Mouse (Mus musculus) CH12.LX (cell line): Measurements from ENCODE around the gene Sf3a1. TPM values are rescaled to one million over a fixed set of nuclear protein-coding genes. Genes with fewer than 3 reads are reported as not detected.
A peak's percentile ranks its signal among the peaks of the same experiment; 100 is the strongest.

Experiments
- DNase-seq: peaks from one replicate; pipeline ENCODE4 v3.0.0-alpha.2; 2013; ENCODE audit errors: extremely low read depth
- H3K27ac ChIP-seq: 2 replicates; pipeline ENCODE4 v1.5.1; 2012; ENCODE audit warnings: low read depth, mild to moderate bottlenecking, control low read depth, moderate library complexity; ENCODE audit not compliant: insufficient read depth
- H3K27me3 ChIP-seq: replicated peaks from 2 replicates; pipeline ENCODE3; 2012; ENCODE audit warnings: inconsistent platforms
- H3K36me3 ChIP-seq, 2 experiments: replicated peaks in 1 of 2; 2 replicates each; pipeline versions ENCODE3 to v1.6.1; 2012; ENCODE audit warnings: inconsistent platforms in 1 of 2, low read length in 1 of 2, mild to moderate bottlenecking in 1 of 2, mixed read lengths in 1 of 2, moderate library complexity in 1 of 2; ENCODE audit not compliant: control insufficient read depth in 1 of 2, insufficient read depth in 1 of 2
- H3K4me1 ChIP-seq, 2 experiments: 2 replicates each; pipeline ENCODE4 v1.6.1; 2012; ENCODE audit warnings: inconsistent platforms in 1 of 2, moderate library complexity in 1 of 2; ENCODE audit not compliant: insufficient read depth in 2 of 2, control insufficient read depth in 1 of 2
- H3K4me2 ChIP-seq: 2 replicates; pipeline ENCODE4 v1.6.1; 2012; ENCODE audit warnings: low read depth, mild to moderate bottlenecking, control low read depth; ENCODE audit not compliant: poor library complexity, insufficient read depth, severe bottlenecking
- H3K4me3 ChIP-seq, 3 experiments: fragments of 150-350 bp in 1 of 3; sonication (generic) in 1 of 3; replicated peaks in 1 of 3; 2 replicates each; pipeline versions ENCODE3 to v1.5.1; 2011 to 2012; ENCODE audit warnings: low read depth in 2 of 3, low read length in 2 of 3, mild to moderate bottlenecking in 2 of 3, moderate library complexity in 2 of 3, control low read depth in 1 of 3, improper control_type of control experiment in 1 of 3, inconsistent platforms in 1 of 3, mixed read lengths in 1 of 3; ENCODE audit not compliant: poor library complexity in 1 of 3
- H3K79me2 ChIP-seq: replicated peaks from 2 replicates; pipeline ENCODE4 v1.6.1; 2012; ENCODE audit warnings: mild to moderate bottlenecking, moderate library complexity; ENCODE audit not compliant: control insufficient read depth, poor library complexity, insufficient read depth, severe bottlenecking; ENCODE audit errors: extremely low read depth
- H3K9ac ChIP-seq: 2 replicates; pipeline ENCODE4 v1.6.1; 2012; ENCODE audit warnings: low read depth, mild to moderate bottlenecking, control low read depth, moderate library complexity; ENCODE audit not compliant: insufficient read depth
- H3K9me3 ChIP-seq: replicated peaks from 2 replicates; pipeline ENCODE3; 2012; ENCODE audit warnings: low read length, inconsistent platforms, mixed read lengths
- BHLHE40 ChIP-seq: IDR thresholded peaks from 2 replicates; pipeline ENCODE4 v1.6.1; 2011; ENCODE audit warnings: mild to moderate bottlenecking, low read depth, low read length, improper control_type of control experiment
- CHD1 ChIP-seq: IDR thresholded peaks from 2 replicates; pipeline ENCODE4 v1.6.1; 2012; ENCODE audit warnings: low read depth, low read length, improper control_type of control experiment, inconsistent platforms
- CHD2 ChIP-seq: IDR thresholded peaks from 2 replicates; pipeline ENCODE4 v1.6.1; 2011; ENCODE audit warnings: low read length, improper control_type of control experiment
- E2F4 ChIP-seq: IDR thresholded peaks from 2 replicates; pipeline ENCODE4 v1.6.1; 2011; ENCODE audit warnings: low read depth, low read length, improper control_type of control experiment; ENCODE audit not compliant: insufficient replicate concordance
- ELF1 ChIP-seq: IDR thresholded peaks from 2 replicates; pipeline ENCODE4 v1.6.1; 2014; ENCODE audit warnings: low read depth, mild to moderate bottlenecking, inconsistent platforms, low read length, improper control_type of control experiment
- EP300 ChIP-seq: IDR thresholded peaks from 2 replicates; pipeline ENCODE4 v1.6.1; 2011; ENCODE audit warnings: low read length, improper control_type of control experiment
- ETS1 ChIP-seq: conservative IDR thresholded peaks from 2 replicates; pipeline ENCODE4 v1.6.1; 2012; ENCODE audit warnings: low read depth, mild to moderate bottlenecking, inconsistent platforms, low read length, improper control_type of control experiment, moderate library complexity
- HCFC1 ChIP-seq: IDR thresholded peaks from 2 replicates; pipeline ENCODE4 v1.6.1; 2012; ENCODE audit warnings: low read depth, mild to moderate bottlenecking, inconsistent platforms, low read length, improper control_type of control experiment
- IRF4 ChIP-seq: IDR thresholded peaks from 2 replicates; pipeline ENCODE4 v1.6.1; 2014; ENCODE audit warnings: low read depth, mild to moderate bottlenecking, inconsistent platforms, low read length, improper control_type of control experiment
- JUN ChIP-seq: IDR thresholded peaks from 2 replicates; pipeline ENCODE4 v1.6.1; 2011; ENCODE audit warnings: low read depth, mild to moderate bottlenecking, low read length, improper control_type of control experiment, moderate library complexity; ENCODE audit not compliant: insufficient read depth
- MAFK ChIP-seq: IDR thresholded peaks from 2 replicates; pipeline ENCODE4 v1.6.1; 2011; ENCODE audit warnings: low read length, improper control_type of control experiment; ENCODE audit not compliant: insufficient replicate concordance
- MAX ChIP-seq: IDR thresholded peaks from 2 replicates; pipeline ENCODE4 v1.6.1; 2011; ENCODE audit warnings: low read length, improper control_type of control experiment
- MAZ ChIP-seq: IDR thresholded peaks from 2 replicates; pipeline ENCODE4 v1.6.1; 2012; ENCODE audit warnings: low read depth, mild to moderate bottlenecking, inconsistent platforms, low read length, improper control_type of control experiment, moderate library complexity
- MEF2A ChIP-seq: IDR thresholded peaks from 2 replicates; pipeline ENCODE4 v1.6.1; 2014; ENCODE audit warnings: low read depth, mild to moderate bottlenecking, inconsistent platforms, low read length, improper control_type of control experiment, borderline replicate concordance
- MXI1 ChIP-seq: IDR thresholded peaks from 2 replicates; pipeline ENCODE4 v1.6.1; 2011; ENCODE audit warnings: mild to moderate bottlenecking, low read depth, low read length, improper control_type of control experiment
- MYC ChIP-seq: IDR thresholded peaks from 2 replicates; pipeline ENCODE4 v1.6.1; 2011; ENCODE audit warnings: low read depth, mild to moderate bottlenecking, improper control_type of control experiment, low read length
- NRF1 ChIP-seq: IDR thresholded peaks from 2 replicates; pipeline ENCODE4 v1.6.1; 2014; ENCODE audit warnings: low read depth, mild to moderate bottlenecking, inconsistent platforms, low read length, improper control_type of control experiment, moderate library complexity
- POLR2AphosphoS2 ChIP-seq: IDR thresholded peaks from 2 replicates; pipeline ENCODE4 v1.6.1; 2011; ENCODE audit warnings: low read depth, low read length, improper control_type of control experiment
- RAD21 ChIP-seq: IDR thresholded peaks from 2 replicates; pipeline ENCODE4 v1.6.1; 2011; ENCODE audit warnings: low read depth, mild to moderate bottlenecking, low read length, improper control_type of control experiment, moderate library complexity
- RCOR1 ChIP-seq: conservative IDR thresholded peaks from 2 replicates; pipeline ENCODE4 v1.6.1; 2012; ENCODE audit warnings: low read depth, mild to moderate bottlenecking, inconsistent platforms, low read length, improper control_type of control experiment
- SIN3A ChIP-seq: IDR thresholded peaks from 2 replicates; pipeline ENCODE4 v1.6.1; 2012; ENCODE audit warnings: low read length, improper control_type of control experiment, inconsistent platforms
- SMC3 ChIP-seq: IDR thresholded peaks from 2 replicates; pipeline ENCODE4 v1.6.1; 2011; ENCODE audit warnings: low read depth, low read length, improper control_type of control experiment
- TBP ChIP-seq: conservative IDR thresholded peaks from 2 replicates; pipeline ENCODE4 v1.6.1; 2011; ENCODE audit warnings: low read depth, low read length, improper control_type of control experiment
- TCF12 ChIP-seq: IDR thresholded peaks from 2 replicates; pipeline ENCODE4 v1.6.1; 2014; ENCODE audit warnings: low read depth, mild to moderate bottlenecking, inconsistent platforms, low read length, improper control_type of control experiment
- USF2 ChIP-seq: conservative IDR thresholded peaks from 2 replicates; pipeline ENCODE4 v1.6.1; 2011; ENCODE audit warnings: low read depth, low read length, improper control_type of control experiment
- ZC3H11A ChIP-seq: IDR thresholded peaks from 2 replicates; pipeline ENCODE4 v1.6.1; 2012; ENCODE audit warnings: low read depth, mild to moderate bottlenecking, inconsistent platforms, low read length, improper control_type of control experiment
- ZKSCAN1 ChIP-seq: IDR thresholded peaks from 2 replicates; pipeline ENCODE4 v1.6.1; 2012; ENCODE audit warnings: low read depth, inconsistent platforms, low read length, improper control_type of control experiment, borderline replicate concordance
- ZMIZ1 ChIP-seq: IDR thresholded peaks from 2 replicates; pipeline ENCODE4 v1.6.1; 2012; ENCODE audit warnings: low read depth, mild to moderate bottlenecking, inconsistent platforms, low read length, improper control_type of control experiment
- ZNF384 ChIP-seq: IDR thresholded peaks from 2 replicates; pipeline ENCODE4 v1.6.1; 2012; ENCODE audit warnings: low read depth, low read length, improper control_type of control experiment, inconsistent platforms
- dilution Hi-C: fragments of 300-500 bp; cut with MboI; formaldehyde crosslinking; loops from 2 replicates; pipeline ENCODE4 v1.14.3; 2020; ENCODE audit warnings: low sequenced_read_pairs; ENCODE audit not compliant: extremely low pct_unique_long_range_greater_than_20kb, extremely low pct_ligation_motif_present
- in situ Hi-C: fragments of 300-500 bp; cut with MboI; formaldehyde crosslinking; loops from 3 replicates; pipeline ENCODE4 v1.14.3; 2019; ENCODE audit warnings: low sequenced_read_pairs, low pct_ligation_motif_present, low pct_unique_long_range_greater_than_20kb, mixed read lengths
- polyA plus RNA-seq: library from polyadenylated mRNA; unstranded; fragments of >175 nt; gene quantifications from 2 replicates; pipeline ENCODE4 v1.2.1, GENCODE M21; 2012; ENCODE audit warnings: low read depth; ENCODE audit not compliant: insufficient read length
- total RNA-seq, 2 experiments: library from RNA; depleted of rRNA; stranded (reverse); fragments of 300-350 nt in 1 of 2; fragments of >200 nt in 1 of 2; gene quantifications; 2 replicates each; pipeline ENCODE4 v1.2.3; 2012 to 2014

Sf3a1 gene
- total and polyA plus RNA-seq, 3 experiments = 29.5 to 97.6 (median 46.5) TPM

- TF ChIP-seq MAFK = no peak
- no peak for TF ChIP-seq ETS1
- peak; percentile 24; the same call in 1 of the 2 replicates for TF ChIP-seq NRF1
- no peak for TF ChIP-seq E2F4
- TF ChIP-seq MEF2A = peak; percentile 62
- no peak for TF ChIP-seq ZKSCAN1
- TF ChIP-seq RAD21 = no peak; the same call in none of the 2 replicates
- TF ChIP-seq TCF12 = peak; percentile 77
- TF ChIP-seq BHLHE40 = no peak
- peak; percentile 88 for TF ChIP-seq POLR2AphosphoS2
- TF ChIP-seq HCFC1 = peak; percentile 64
- TF ChIP-seq ZC3H11A = no peak
- peak; percentile 75 for TF ChIP-seq IRF4
- no peak for TF ChIP-seq USF2
- TF ChIP-seq EP300 = no peak
- TF ChIP-seq ZNF384 = no peak
- no peak for TF ChIP-seq RCOR1
Observed at GRCm38 (mm10) chr11:4134986-4135935, 24.9 kb upstream of the Sf3a1 start, which contains the start of gene Rnf215 (continued).

GRCm38 (mm10) chr11:4138964-4139363 is 21.2 kb upstream of the Sf3a1 start:
- in situ Hi-C loops = loop anchor here (5.0 kb wide), 1 partner anchor 68 kb away; no protein-coding TSS in a partner anchor
- dilution Hi-C loops = no loop called here
- peaks cover 32 to 65% of the 10 kb centered on the region in 2 experiments for H3K4me1 ChIP-seq

More at GRCm38 (mm10) chr11:4138964-4139363, 21.2 kb upstream of the Sf3a1 start:
- Histone ChIP-seq H3K4me2 (peak overlapping the region; percentile 58), H3K9ac (peak overlapping the region; percentile 52), H3K4me3 (peak overlapping the region in 1 of 3 experiments; percentile 16), H3K9me3 (no peaks in the 10 kb centered on the region), H3K27me3 (no peaks in the 10 kb centered on the region), H3K79me2 (peaks cover 20% of the 10 kb centered on the region), H3K27ac (peak overlapping the region; percentile 93), H3K36me3 (peaks cover 43 to 66% of the 10 kb centered on the region in 2 experiments)
- TF ChIP-seq ETS1 (0 out of 2 replicates have a peak, but pooled peaks have one; percentile 27), MXI1 (peak; percentile 51; the same call in 1 of the 2 replicates), TCF12 (peak; percentile 56), ELF1 (peak; percentile 24; the same call in 1 of the 2 replicates), ZMIZ1 (no peak), JUN (no peak), MAZ (0 out of 2 replicates have a peak, but pooled peaks have one; percentile 37), MAFK (0 out of 2 replicates have a peak, but pooled peaks have one; percentile 29), RCOR1 (0 out of 2 replicates have a peak, but pooled peaks have one; percentile 32), SMC3 (0 out of 2 replicates have a peak, but pooled peaks have one; percentile 5), MEF2A (peak; percentile 79; the same call in 1 of the 2 replicates), SIN3A (0 out of 2 replicates have a peak, but pooled peaks have one; percentile 22), MAX (0 out of 2 replicates have a peak, but pooled peaks have one; percentile 12), CHD2 (no peak; the same call in 1 of the 2 replicates), IRF4 (peak; percentile 77), TBP (peak; percentile 75), ZNF384 (no peak), EP300 (peak; percentile 49; the same call in 1 of the 2 replicates), ZC3H11A (no peak), MYC (peak; percentile 65), CHD1 (0 out of 2 replicates have a peak, but pooled peaks have one; percentile 31)
- DNase-seq = peak; percentile 65
